Comparison of ENCODE assay signal across 21 mouse cellular contexts in the genomic region with DNA sequence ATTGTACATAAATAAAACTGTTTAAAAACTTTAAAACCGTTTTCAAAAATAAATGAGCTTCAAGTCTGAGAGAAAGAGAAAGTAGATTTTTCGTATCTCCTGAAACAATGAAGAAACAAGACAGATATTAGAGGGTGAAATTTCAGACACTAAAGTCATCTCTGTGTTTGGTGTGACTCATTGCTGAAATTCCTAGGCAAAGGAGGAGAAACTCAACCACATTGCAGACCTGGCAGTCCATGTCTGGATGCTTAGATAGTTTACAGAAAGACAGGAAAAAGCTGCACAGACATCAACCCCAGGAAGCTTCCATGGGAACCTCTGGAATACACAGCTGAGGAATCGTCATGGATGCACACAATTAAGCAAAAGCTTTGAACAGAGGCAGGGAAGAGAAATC.
"Had no signal": no experiment of that assay in that cellular context is flagged by ENCODE, and none has a peak within 500 bp of the region (broad histone marks: within the 10 kb centered on the region; RNA-seq: fewer than 3 reads in every experiment).

No protein-coding gene starts in this region.

- H3K36me3 ChIP-seq: lung, embryonic 15.5 days; midbrain, embryonic 13.5 days; midbrain, embryonic 15.5 days; neural tube, embryonic 13.5 days; neural tube, embryonic 15.5 days had no signal

- H3K4me2 ChIP-seq: lung, embryonic 15.5 days; midbrain, embryonic 11.5 days; midbrain, embryonic 13.5 days; midbrain, embryonic 15.5 days; neural tube, embryonic 13.5 days; neural tube, embryonic 15.5 days had no signal

- H3K27me3 ChIP-seq: lung, embryonic 15.5 days; megakaryocyte, embryonic 14.5 days; midbrain, embryonic 13.5 days; midbrain, embryonic 15.5 days; neural tube, embryonic 13.5 days; neural tube, embryonic 15.5 days had no signal

- ATAC-seq: liver, postnatal 0 days; lung, postnatal 0 days; midbrain, embryonic 13.5 days; midbrain, embryonic 15.5 days had no signal

- DNase-seq: liver, postnatal 0 days; lung, adult 2 months; lung, postnatal 14 days; lung, postnatal 36 days; retina, postnatal 1 day; right cerebral cortex, adult 18-20 months; right cerebral cortex, postnatal 25 days; right cerebral cortex, postnatal 4 days; spleen, adult 18-20 months; thymus, adult 18-20 months; thymus, postnatal 14 days; thymus, postnatal 36 days had no signal

- H3K4me1 ChIP-seq: lung, embryonic 15.5 days; megakaryocyte, embryonic 14.5 days; midbrain, embryonic 13.5 days; midbrain, embryonic 15.5 days; neural tube, embryonic 13.5 days; neural tube, embryonic 15.5 days had no signal

- H3K4me3 ChIP-seq: lung, embryonic 15.5 days; megakaryocyte, embryonic 14.5 days; midbrain, embryonic 13.5 days; midbrain, embryonic 15.5 days; neural tube, embryonic 13.5 days; neural tube, embryonic 15.5 days had no signal

- H3K9ac ChIP-seq: liver, postnatal 0 days; lung, embryonic 15.5 days; midbrain, embryonic 13.5 days; midbrain, embryonic 15.5 days; neural tube, embryonic 13.5 days; neural tube, embryonic 15.5 days had no signal

- H3K27ac ChIP-seq: lung, embryonic 15.5 days; macrophage; midbrain, embryonic 13.5 days; midbrain, embryonic 15.5 days; neural tube, embryonic 13.5 days; neural tube, embryonic 15.5 days had no signal

- H3K9me3 ChIP-seq: lung, embryonic 15.5 days; midbrain, embryonic 13.5 days; midbrain, embryonic 15.5 days; neural tube, embryonic 13.5 days; neural tube, embryonic 15.5 days had no signal
